Mouse (Mus musculus) spleen, postnatal 4 days (tissue): ENCODE measurements at regions not wholly inside any gene's neighbourhood (a gene's known extent, or its start where the extent isn't known, plus 50 kb on each side); places are given as distances from the start of the nearest gene placed in this dataset.
"Not testable (repeated sequence)": the region's sequence is repeated elsewhere in the genome, so short reads cannot be mapped to it uniquely, and the experiment has no call there.

Experiments
- DNase-seq, 2 experiments: peaks; one replicate each; pipeline ENCODE4 v3.0.0; 2022; ENCODE audit warnings: low spot score in 2 of 2

GRCm38 (mm10) chr17:17197229-17197628 lies 76.0 kb downstream of the Zfp97 start:
- not testable (repeated sequence) for DNase-seq

GRCm38 (mm10) chr17:17229069-17229468 lies 107.9 kb downstream of the Zfp97 start:
- no peak for DNase-seq

- peak; percentile 83 to 85 for DNase-seq
Observed at GRCm38 (mm10) chr17:17234329-17235185, 113.3 kb downstream of the Zfp97 start.

GRCm38 (mm10) chr17:17235186-17235482 lies 113.9 kb downstream of the Zfp97 start:
- DNase-seq: not testable (repeated sequence)
